In the genomic region with DNA sequence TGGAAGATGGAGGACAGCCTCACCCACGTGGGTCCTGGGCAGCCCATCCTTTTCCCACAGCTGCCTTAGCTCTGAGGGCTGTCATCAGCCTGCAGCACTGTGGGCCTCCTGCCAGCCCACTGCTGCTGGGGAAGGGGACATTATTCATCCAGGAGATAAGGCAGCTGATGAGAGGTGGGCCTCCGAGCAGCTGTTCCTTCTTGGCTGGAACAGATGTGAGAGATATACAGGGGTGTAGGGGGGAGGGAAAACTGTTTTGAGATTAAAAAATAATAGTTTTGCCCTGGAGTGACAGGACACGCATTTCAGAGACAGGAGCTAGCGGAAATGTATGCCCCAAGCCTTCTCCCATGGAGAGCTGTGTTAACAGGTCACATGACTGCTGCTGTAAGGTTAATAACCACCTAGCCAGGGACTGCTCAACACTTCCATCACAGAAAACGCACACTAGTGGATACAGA, we compare ENCODE assay signal across 8 mouse cellular contexts.
A peak's percentile ranks its signal among the peaks of the same experiment; 100 is the strongest.
DNase-seq lines count a peak whose midpoint lies in the region; ATAC-seq lines count a peak whose summit lies in the region.

No protein-coding gene starts in this region.

- no peak overlapping the region for H3K27ac ChIP-seq in midbrain, embryonic 11.5 days (ENCODE audit: low read depth, low read length)
- H3K27ac ChIP-seq in midbrain, embryonic 10.5 days (replicated peaks), result no peak overlapping the region
- no peak overlapping the region for H3K27ac ChIP-seq in limb, embryonic 13.5 days
- no peak overlapping the region for H3K27ac ChIP-seq in neural tube, embryonic 14.5 days (ENCODE audit: low read depth, low read length)

- H3K4me1 ChIP-seq in midbrain, embryonic 11.5 days (ENCODE audit: control insufficient read depth, insufficient read depth, low read length), result no peaks in the 10 kb centered on the region
- peaks cover 12% of the 10 kb centered on the region for H3K4me1 ChIP-seq in midbrain, embryonic 10.5 days
- H3K4me1 ChIP-seq in limb, embryonic 13.5 days, result peaks cover 52% of the 10 kb centered on the region
- H3K4me1 ChIP-seq in neural tube, embryonic 14.5 days (ENCODE audit: control insufficient read depth, insufficient read depth, low read length), result 0 out of 2 replicates have a peak, but pooled peaks cover 5% of the 10 kb centered on the region

- intact Hi-C loops in heart, postnatal 14 days (cut with DNase I), result no loop called here
- intact Hi-C loops in left cerebral cortex, postnatal 36 days (cut with DNase I), result no loop called here

- H3K4me2 ChIP-seq in midbrain, embryonic 11.5 days, result no peak overlapping the region
- H3K4me2 ChIP-seq in limb, embryonic 13.5 days (replicated peaks), result no peak overlapping the region
- H3K4me2 ChIP-seq in neural tube, embryonic 14.5 days (ENCODE audit: low read depth, low read length), result no peak overlapping the region

- H3K4me3 ChIP-seq in midbrain, embryonic 11.5 days (ENCODE audit: low read depth, low read length), result no peak overlapping the region
- H3K4me3 ChIP-seq in midbrain, embryonic 10.5 days, result no peak overlapping the region
- H3K4me3 ChIP-seq in limb, embryonic 13.5 days, result no peak overlapping the region
- no peak overlapping the region for H3K4me3 ChIP-seq in neural tube, embryonic 14.5 days (ENCODE audit: low read depth, low read length)

- WGBS in midbrain, embryonic 11.5 days, result 75% methylated on average over 5 of the region's 5 CpGs
- WGBS in midbrain, embryonic 10.5 days, result 83% methylated on average over 5 of the region's 5 CpGs
- WGBS in limb, embryonic 13.5 days, result 26% methylated on average over 5 of the region's 5 CpGs
- 52% methylated on average over 5 of the region's 5 CpGs for WGBS in neural tube, embryonic 14.5 days

- no peaks in the 10 kb centered on the region for H3K9me3 ChIP-seq in midbrain, embryonic 11.5 days (ENCODE audit: control insufficient read depth, low read length)
- H3K9me3 ChIP-seq in midbrain, embryonic 10.5 days (replicated peaks), result no peaks in the 10 kb centered on the region
- no peaks in the 10 kb centered on the region for H3K9me3 ChIP-seq in limb, embryonic 13.5 days
- no peaks in the 10 kb centered on the region for H3K9me3 ChIP-seq in neural tube, embryonic 14.5 days (ENCODE audit: control insufficient read depth, low read length)

- DNase-seq in midbrain, embryonic 11.5 days (ENCODE audit: low spot score, missing footprints), result peak; percentile 57
- no peak for DNase-seq in midbrain, embryonic 10.5 days (ENCODE audit: low spot score)
- DNase-seq in heart, postnatal 14 days, result peak; percentile 75 to 81
- no peak for DNase-seq in left cerebral cortex, postnatal 36 days (ENCODE audit: low spot score in 2 of 2)
- DNase-seq in frontal cortex, postnatal 14 days (ENCODE audit: low spot score in 2 of 2), result no peak
- no peak for DNase-seq in left cerebral cortex, adult 8-10 months (ENCODE audit: low spot score in 2 of 2)

- H3K36me3 ChIP-seq in midbrain, embryonic 11.5 days (ENCODE audit: control insufficient read depth, insufficient read depth, low read length), result no peaks in the 10 kb centered on the region
- no peaks in the 10 kb centered on the region for H3K36me3 ChIP-seq in midbrain, embryonic 10.5 days
- H3K36me3 ChIP-seq in limb, embryonic 13.5 days, result no peaks in the 10 kb centered on the region
- no peaks in the 10 kb centered on the region for H3K36me3 ChIP-seq in neural tube, embryonic 14.5 days (ENCODE audit: control insufficient read depth, insufficient read depth, low read length)

- no peak overlapping the region for H3K9ac ChIP-seq in midbrain, embryonic 11.5 days (ENCODE audit: low read length)
- no peak overlapping the region; the same call in 1 of the 2 replicates for H3K9ac ChIP-seq in limb, embryonic 13.5 days
- no peak overlapping the region for H3K9ac ChIP-seq in neural tube, embryonic 14.5 days (replicated peaks; ENCODE audit: low read depth, low read length)

- no peaks in the 10 kb centered on the region for H3K27me3 ChIP-seq in midbrain, embryonic 11.5 days (ENCODE audit: control insufficient read depth, insufficient read depth, low read length)
- no peaks in the 10 kb centered on the region for H3K27me3 ChIP-seq in midbrain, embryonic 10.5 days (ENCODE audit: low read depth, poor library complexity, severe bottlenecking)
- H3K27me3 ChIP-seq in limb, embryonic 13.5 days, result no peaks in the 10 kb centered on the region
- H3K27me3 ChIP-seq in neural tube, embryonic 14.5 days (ENCODE audit: control insufficient read depth, insufficient read depth, low read length), result no peaks in the 10 kb centered on the region

- no peak for ATAC-seq in midbrain, embryonic 11.5 days (ENCODE audit: low FRiP score)
- peak; percentile 79 for ATAC-seq in limb, embryonic 13.5 days (ENCODE audit: low FRiP score, low read depth)
- peak; percentile 80; the same call in 1 of the 2 replicates for ATAC-seq in neural tube, embryonic 14.5 days (ENCODE audit: low read depth)

Comparison
In these comparisons a context has a peak if more than half of its experiments do, and no peak if none do; other contexts are left out.
1. DNase-seq: peak in midbrain, embryonic 11.5 days (single experiment) and heart, postnatal 14 days (2 of 2); none in midbrain, embryonic 10.5 days (single experiment), left cerebral cortex, postnatal 36 days (0 of 2), frontal cortex, postnatal 14 days (0 of 2) and left cerebral cortex, adult 8-10 months (0 of 2).